Mouse (Mus musculus): ENCODE measurements around the gene Gm10354. TPM values are rescaled to one million over a fixed set of nuclear protein-coding genes. Genes with fewer than 3 reads are reported as not detected.
A peak's percentile ranks its signal among the peaks of the same experiment; 100 is the strongest.
"Not testable (repeated sequence)": the region's sequence is repeated elsewhere in the genome, so short reads cannot be mapped to it uniquely, and the experiment has no call there.

Gm10354 gene
- polyA plus RNA-seq, 1 experiment from 2014 or later: not detected

GRCm38 (mm10) chr5:14938329-14938728, 40.4 kb downstream of the Gm10354 start, which contains the start of gene Speer4e:
Gene Speer4e, minus strand, starts transcription at chr5:14938429.
- H3K9ac ChIP-seq (ENCODE audit: low read depth, low read length); H3K4me2 ChIP-seq (ENCODE audit: low read length); DNase-seq (ENCODE audit: low spot score); H3K4me3 ChIP-seq (replicated peaks; ENCODE audit: low read depth, low read length); H3K27me3 ChIP-seq (ENCODE audit: insufficient read depth, low read length); H3K4me1 ChIP-seq (replicated peaks; ENCODE audit: insufficient read depth, low read length); H3K36me3 ChIP-seq (ENCODE audit: insufficient read depth, low read length); ATAC-seq (replicated peaks; ENCODE audit: low FRiP score, low read depth); H3K27ac ChIP-seq; H3K9me3 ChIP-seq (replicated peaks; ENCODE audit: low read length): not testable (repeated sequence)
- WGBS: 23% methylated on average over 1 of the region's 1 CpGs

DNA sequence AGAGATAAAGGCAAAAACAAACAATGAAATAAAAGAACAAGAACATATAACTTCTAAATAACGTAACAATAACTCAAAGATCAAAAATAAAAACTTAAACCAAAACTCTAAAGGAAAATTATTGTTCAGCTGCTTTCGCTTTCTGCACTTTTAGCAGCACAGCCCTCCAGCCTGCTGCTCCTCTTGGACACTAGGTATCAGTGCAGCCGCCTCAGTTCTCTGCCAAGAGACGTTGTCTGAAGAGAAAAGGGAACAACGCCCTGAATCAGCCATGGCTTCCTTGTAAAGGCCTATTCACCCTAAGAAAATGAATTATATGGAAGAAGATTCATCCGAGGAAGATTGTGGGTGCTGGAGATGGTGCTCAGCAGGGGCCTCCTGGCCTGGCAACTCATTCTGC, 45.0 kb downstream of the Gm10354 start:
- H3K4me3 ChIP-seq (replicated peaks; ENCODE audit: low read depth, low read length); H3K4me1 ChIP-seq (replicated peaks; ENCODE audit: insufficient read depth, low read length); DNase-seq (ENCODE audit: low spot score); H3K27me3 ChIP-seq (ENCODE audit: insufficient read depth, low read length); H3K9ac ChIP-seq (ENCODE audit: low read depth, low read length); H3K27ac ChIP-seq; H3K4me2 ChIP-seq (ENCODE audit: low read length); H3K36me3 ChIP-seq (ENCODE audit: insufficient read depth, low read length); H3K9me3 ChIP-seq (replicated peaks; ENCODE audit: low read length); ATAC-seq (replicated peaks; ENCODE audit: low FRiP score, low read depth): not testable (repeated sequence)
- WGBS: 77% methylated on average over 5 of the region's 6 CpGs

GRCm38 (mm10) chr5:14927047-14927446, 51.7 kb downstream of the Gm10354 start:
- H3K27ac ChIP-seq; H3K9me3 ChIP-seq (replicated peaks; ENCODE audit: low read length); H3K36me3 ChIP-seq (ENCODE audit: insufficient read depth, low read length); H3K9ac ChIP-seq (ENCODE audit: low read depth, low read length); H3K27me3 ChIP-seq (ENCODE audit: insufficient read depth, low read length); H3K4me1 ChIP-seq (replicated peaks; ENCODE audit: insufficient read depth, low read length); H3K4me3 ChIP-seq (replicated peaks; ENCODE audit: low read depth, low read length); H3K4me2 ChIP-seq (ENCODE audit: low read length); ATAC-seq (replicated peaks; ENCODE audit: low FRiP score, low read depth); DNase-seq (ENCODE audit: low spot score): not testable (repeated sequence)
- WGBS: 31% methylated on average over 4 of the region's 4 CpGs
- peak; percentile 47 for TF ChIP-seq CTCF (IDR thresholded peaks at IDR 0.05; ENCODE audit: low read depth)

Other genes with a start within 250 kb of the Gm10354 start
- gene Gm9758, start 64.0 kb downstream of the Gm10354 start, polyA plus RNA-seq (2015; fragmentation: Nextera tagmentation; extraction: Ambion mirVana): not detected in 2 replicates
- gene Speer4e, start 40.5 kb downstream of the Gm10354 start, polyA plus RNA-seq (2015; fragmentation: Nextera tagmentation; extraction: Ambion mirVana): not detected in 2 replicates
- not detected in 2 replicates for gene Gm17019, start 54.1 kb upstream of the Gm10354 start, polyA plus RNA-seq (2015; fragmentation: Nextera tagmentation; extraction: Ambion mirVana)

Measured in kidney, postnatal 0 days (tissue).